Mouse (Mus musculus) regulatory T cell (primary cell): ENCODE measurements around the gene Rimbp2.
"Not testable (repeated sequence)": the region's sequence is repeated elsewhere in the genome, so short reads cannot be mapped to it uniquely, and the experiment has no call there.

ENCODE experiments used
- in situ Hi-C: fragments of 300-600 bp; cut with MboI, MseI; formaldehyde crosslinking; loops from one replicate; pipeline ENCODE4 v1.15.1; 2025; ENCODE audit warnings: high pct_unique_total_duplicates

The Rimbp2 gene

DNA sequence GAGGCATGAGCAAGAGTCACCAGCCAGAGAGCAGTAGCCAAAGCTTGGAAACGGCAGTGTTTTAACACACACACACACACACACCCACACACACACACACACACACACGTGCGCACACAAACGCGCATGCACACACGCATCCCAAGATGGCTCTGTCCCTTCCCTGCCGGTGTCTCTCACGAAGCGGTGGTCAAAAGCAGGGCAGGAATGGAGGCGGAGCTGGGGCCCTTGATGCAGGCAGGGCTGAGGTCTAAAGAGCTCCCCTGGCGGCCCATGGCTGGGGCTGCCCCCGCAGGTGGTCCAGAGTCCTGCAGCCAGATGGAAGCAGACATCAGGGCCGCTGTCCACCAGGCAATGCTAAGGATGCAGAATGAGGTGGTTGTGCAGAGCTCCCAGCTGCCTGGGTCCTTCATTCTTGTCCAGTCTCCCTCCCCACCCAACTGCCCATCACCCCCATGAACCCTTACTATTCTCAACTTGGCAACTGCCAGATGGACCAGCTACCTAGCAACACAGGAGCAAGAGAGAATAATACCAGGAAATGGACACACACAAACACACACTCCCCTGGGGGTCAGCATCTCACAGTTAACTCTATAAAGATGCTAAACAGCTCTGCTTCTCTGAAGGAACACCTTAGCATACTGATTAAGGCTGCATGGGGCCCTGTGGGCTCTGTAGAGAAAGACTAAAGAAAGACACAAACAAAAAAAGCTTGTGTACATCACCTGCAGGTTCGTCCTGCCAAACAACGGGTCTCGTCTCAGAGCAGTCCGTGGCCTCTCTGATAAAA is at the start of gene Rimbp2:
Gene Rimbp2, minus strand, starts transcription at position 209 of the 793 bp plus-strand sequence.
- in situ Hi-C loops, result no loop called here

DNA sequence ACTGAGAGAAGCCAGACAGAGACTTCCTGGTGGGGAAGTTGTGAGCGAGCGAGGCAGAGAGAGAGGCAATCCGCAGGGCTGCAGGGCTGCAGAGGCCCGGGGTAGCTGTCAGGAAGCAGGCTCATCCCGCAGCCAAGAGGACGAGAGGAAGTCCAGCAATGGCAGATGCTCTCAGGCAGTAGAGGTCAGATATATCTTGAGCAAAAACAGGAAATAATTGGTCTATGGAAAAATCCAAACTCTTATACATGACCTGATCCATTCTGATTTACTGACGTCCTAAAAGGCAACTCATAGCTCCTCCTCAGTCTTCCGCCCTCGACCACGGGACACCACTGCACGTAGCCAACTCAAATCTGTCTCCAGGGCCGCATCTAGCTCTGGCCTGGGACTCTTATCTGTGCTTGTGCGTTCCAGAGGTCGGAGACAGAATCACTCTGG is 49.3 kb upstream of the Rimbp2 start:
- in situ Hi-C loops, result loop anchor here (10.0 to 25.0 kb wide), 3 partner anchors 935 to 1260 kb away; partner anchors contain the start of genes Sbds, Tyw1 and Vkorc1l1

DNA sequence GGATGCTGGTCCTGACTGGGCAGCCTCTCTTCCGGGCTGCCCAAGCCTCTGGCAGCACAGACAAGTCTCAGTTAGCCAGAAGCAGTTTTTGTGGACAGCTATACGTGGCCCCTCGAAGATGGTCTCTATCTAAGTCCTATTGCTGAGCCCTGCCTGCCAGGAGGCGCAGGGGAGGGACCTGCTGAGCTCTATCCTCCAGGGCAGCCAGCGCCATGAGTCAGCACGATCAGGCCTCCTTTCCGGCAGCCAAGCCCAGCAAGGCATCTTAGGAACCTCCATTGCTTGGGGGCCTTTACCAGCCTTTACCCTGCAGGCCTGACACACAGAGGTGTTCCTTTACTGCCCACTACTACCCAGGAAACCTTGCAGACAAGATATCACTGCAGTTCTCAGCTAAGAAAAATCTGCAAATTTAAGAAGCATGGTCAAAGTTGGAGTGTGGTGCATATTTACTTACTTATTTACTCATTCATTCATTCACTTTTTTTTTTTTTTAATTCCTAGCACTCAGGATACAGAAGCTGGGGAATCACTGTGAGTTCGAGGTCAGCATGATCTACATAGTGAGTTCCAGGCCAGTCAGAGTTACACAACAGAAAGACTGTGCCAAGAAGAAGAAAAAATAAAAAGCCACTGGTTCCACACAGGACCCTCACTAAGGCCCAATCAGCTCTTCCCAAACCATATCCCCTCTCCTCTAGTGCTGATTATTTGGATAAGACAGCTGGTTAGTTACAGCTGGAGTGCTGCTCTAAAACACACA is 47.6 kb upstream of the Rimbp2 start:
- in situ Hi-C loops, result loop anchor here (10.0 to 25.0 kb wide), 3 partner anchors 936 to 1261 kb away; partner anchors contain the start of genes Sbds, Tyw1 and Vkorc1l1

DNA sequence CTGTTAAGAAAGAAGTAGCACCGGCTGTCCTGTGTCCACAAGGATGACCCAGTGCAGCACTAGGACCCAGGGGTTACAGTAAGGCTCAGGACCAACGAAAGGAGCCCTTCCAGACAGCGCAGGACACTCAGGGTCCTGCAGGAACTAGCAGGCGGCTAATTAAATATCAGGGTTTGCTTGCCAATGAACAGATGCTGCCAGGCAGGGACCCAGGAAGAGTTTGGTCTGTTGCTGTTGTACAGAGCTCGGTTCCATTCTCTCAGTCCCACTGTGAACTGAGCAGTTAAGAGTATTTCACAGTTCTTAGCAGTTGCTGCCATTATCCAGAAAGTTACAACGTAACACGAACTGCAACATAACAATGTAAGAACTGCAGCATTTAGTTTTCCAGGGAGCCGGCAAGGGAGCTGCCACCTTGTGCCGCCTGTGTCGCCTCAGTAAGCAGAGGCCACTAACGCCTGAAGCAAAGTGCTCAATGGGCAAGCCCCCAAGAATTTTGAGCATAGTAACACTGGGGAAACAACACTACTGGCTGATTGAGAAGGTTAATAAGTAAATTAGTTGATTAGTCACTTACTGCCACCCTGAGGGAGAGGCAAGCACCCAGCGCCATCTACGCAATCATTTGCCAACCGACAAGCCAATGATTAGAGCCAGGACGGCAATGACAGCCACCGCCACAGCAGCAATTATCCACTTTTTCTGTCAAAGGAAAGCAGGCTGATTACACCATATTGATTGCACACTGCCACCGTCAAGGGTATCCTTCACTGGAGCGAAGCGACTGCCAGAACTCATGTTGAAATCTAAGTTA is 34.1 kb upstream of the Rimbp2 start:
- in situ Hi-C loops, result no loop called here

DNA sequence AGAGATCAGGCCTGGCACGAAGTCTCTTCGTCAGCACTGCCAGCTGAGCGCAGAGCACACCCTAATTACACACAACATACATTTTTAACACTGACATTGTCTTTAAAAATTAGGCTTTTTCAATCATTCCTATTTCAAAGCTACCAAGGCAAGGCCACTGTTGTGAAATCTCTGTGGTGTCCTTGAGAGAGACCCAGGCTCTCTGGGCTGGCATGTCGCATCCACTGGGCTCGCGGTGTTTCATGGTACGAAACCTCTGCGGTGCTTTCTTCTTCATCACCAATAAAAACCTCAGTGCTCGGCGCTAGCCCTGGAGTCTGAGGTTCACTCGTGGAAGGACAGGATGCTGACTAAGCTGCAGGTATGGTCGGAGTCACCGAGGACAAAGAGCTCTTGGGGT is 32.7 kb upstream of the Rimbp2 start:
- in situ Hi-C loops, result no loop called here

DNA sequence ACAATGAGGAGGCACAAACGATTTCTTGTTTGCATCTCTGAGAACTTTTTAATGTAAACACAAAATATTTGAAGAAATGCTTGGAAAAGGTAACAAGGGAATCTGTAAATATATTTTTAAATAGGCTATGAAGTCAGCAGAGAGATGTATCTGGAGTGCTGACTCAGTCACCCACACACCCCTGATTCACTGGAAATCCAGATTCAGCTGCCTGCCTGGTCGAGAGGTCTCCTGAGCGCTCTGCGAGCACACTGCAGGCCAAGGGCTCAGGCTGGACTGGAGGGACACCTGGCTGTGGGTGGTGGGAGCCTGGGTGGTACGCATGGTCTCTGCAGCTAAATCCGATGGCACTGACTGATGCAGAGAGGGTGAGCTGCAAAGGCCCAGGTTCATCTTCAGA is 31.2 kb upstream of the Rimbp2 start:
- in situ Hi-C loops, result no loop called here

DNA sequence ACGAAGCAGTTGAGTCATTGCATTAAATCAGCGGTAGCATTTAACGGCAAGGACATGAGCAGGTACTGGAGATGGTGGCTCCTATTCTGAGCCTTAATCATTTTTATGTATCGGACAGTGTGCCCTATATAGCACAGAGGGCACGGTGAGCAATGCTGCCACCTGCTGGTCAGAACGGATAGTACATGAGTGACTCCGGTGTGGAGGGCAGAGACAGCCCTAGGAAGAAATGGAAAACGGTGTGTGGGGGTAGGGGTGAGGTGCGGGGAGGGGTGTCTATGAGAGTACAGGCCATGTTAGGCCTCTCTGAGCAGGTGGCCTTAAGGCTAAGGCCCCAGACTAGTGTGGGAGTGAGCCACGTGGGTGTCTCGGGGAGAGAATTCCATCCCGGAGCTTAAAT is 28.3 kb upstream of the Rimbp2 start:
- in situ Hi-C loops, result no loop called here

DNA sequence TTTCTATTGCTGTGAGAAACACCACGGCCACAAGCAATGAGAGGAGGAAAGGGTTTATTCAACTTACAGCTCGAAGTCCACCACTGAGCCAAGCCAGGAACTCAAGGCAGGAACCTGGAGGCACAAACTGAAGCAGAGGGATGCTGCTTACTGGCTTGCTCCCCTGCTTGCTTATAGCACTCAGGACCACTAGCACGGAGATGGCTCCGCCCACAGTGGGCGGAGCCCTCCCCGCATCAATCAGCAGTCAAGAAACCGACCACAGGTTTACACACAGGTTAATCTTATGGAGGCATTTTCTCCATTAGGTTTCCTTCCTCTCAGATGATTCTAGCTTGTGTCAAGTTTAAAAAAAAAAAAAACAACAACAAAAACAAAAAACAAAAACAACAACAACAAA is 27.6 kb upstream of the Rimbp2 start:
- in situ Hi-C loops, result no loop called here

DNA sequence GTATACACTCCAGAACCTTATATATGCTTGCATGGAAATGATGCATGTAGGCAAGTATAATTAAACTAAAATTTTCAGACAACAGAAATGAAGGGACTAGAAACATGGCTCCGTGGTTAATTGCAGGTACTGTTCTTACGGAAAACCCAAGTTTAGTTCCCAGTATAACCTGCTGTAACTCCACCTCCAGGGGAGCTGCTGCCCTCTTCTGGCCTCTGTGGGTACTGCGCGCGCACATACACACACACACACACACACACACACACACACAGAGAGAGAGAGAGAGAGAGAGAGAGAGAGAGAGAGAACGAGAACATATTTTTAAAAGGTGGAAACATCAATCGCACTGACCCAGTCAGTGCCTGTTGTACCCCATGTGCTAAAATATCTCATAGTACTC is 25.7 kb upstream of the Rimbp2 start:
- in situ Hi-C loops, result no loop called here

DNA sequence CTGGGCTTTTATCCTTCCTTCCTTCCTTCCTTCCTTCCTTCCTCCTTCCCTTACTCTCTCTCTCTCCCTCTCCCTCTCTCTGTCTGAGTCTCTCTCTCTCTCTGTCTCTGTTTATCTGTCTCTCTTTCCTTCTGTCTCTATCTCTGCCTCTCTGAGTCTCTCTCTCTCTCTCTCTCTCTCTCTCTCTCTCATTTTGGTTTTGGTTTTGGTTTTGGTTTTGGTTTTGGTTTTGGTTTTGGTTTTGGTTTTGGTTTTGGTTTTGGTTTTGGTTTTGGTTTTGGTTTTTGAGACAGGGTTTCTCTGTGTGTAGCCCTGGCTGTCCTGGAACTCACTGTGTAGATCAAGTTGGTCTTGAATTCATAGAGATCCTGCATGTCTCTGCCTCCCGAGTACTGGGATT is 24.2 kb upstream of the Rimbp2 start:
- in situ Hi-C loops, result not testable (repeated sequence)

DNA sequence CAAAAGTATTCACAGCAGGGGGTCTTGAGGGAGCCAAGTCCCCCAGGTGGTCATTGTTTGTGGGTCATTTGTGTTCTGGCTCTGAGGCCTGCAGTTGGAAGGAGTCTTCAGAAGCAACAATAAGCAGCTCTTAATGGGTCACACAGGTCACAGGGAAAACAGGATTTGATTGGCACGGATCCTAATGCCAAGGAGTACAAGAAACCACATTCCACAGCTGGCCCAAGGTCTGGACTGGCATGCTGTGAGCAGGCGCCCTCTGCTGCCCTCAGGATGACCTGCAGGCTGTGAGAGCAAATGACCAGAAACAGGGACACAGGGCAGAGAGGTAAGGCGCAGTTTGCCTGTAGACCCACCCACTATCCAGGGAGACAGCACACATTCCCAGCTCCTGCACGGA is 23.0 kb upstream of the Rimbp2 start:
- in situ Hi-C loops, result no loop called here

DNA sequence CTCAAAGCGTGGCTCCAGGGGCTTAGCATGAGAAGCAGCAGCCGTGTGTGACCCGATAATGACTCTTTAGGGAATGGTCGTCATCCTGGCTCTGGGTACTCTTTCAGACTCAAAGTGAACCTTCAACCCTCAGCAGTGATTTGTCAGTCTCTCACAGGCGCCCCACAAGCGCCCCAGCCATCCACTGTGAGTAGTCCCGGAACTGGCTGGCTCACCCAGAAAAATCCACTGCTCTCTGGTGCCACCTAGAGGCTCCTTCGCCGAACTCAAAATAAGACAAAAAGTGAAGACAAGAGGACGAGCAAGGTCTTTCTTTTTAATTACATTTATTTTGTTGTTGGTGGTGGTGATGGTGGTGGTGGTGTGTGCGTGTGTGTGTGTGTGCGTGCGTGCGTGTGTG is 18.0 kb upstream of the Rimbp2 start:
- in situ Hi-C loops, result no loop called here

DNA sequence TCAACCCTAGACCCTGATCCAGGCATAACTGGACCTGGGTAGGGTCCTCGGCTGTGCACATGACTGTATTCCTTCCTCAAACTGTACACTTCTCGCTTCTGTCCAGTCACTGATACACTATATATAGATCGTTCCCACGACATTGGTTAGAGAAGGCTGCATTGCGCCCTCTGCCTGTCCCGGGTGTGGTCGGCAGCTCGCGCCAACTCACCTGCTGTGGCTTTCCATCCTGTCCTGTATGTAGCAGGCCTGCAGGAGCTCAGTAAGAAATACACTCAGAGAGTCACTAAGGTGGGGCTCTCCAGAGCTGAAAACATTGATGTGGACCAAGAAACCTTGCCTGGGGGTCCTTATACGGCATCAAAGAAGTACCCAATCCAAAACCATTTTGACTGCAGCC is 17.6 kb upstream of the Rimbp2 start:
- in situ Hi-C loops, result no loop called here

DNA sequence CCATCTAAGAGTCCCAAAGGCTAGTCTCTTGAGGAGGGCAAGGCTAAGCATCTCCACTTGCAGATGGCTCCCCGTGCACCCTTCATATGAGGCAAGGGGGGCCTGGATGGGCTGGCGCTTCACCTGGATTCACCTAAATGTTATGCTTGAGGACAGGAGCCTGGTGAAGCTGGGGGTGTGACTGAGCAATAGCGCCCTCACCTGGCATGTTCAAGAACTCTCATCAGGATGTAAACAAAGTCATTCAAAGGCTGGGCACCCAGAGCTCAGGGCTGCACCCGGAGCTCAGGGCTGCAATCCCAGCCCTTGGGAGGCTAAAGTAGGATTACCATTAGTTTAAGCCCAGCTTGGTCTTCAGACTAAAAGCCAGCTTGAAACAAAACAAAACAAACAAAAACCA is 11.1 kb upstream of the Rimbp2 start:
- in situ Hi-C loops, result no loop called here

DNA sequence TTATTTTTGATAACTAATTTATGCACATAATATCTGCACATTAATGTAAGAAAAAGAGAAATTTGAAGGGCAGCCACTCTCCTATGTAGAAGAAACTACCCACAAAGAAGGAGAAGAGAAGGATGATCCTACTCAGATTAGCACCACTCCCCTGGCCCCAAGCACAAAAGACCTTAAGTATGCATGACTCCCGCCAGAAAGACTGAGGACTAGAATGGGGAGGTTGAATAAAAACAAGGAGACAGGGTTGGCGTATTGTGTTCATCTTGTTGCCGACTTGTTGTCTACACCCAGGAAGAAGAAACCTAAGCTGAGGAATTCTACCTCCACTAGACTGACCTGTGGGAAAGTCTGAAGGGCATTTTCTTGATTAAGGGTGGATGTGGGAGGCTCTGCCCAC is 5.6 kb upstream of the Rimbp2 start:
- in situ Hi-C loops, result no loop called here

DNA sequence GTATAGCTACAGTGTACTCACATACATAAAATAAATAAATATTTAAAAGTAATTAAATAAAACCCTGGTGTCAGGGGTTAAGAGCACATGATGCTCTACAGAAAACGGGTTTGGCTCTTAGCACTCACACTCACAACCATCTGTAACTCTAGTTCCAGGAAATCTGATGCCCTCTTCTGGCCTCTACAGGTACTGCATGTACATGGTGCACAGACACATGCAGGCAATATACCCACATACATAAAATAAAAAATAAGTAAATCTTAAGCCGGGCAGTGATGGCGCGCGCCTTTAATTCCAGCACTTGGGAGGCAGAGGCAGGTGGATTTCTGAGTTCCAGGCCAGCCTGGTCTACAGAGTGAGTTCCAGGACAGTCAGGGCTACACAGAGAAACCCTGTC is 1.1 kb upstream of the Rimbp2 start:
- in situ Hi-C loops, result not testable (repeated sequence)

DNA sequence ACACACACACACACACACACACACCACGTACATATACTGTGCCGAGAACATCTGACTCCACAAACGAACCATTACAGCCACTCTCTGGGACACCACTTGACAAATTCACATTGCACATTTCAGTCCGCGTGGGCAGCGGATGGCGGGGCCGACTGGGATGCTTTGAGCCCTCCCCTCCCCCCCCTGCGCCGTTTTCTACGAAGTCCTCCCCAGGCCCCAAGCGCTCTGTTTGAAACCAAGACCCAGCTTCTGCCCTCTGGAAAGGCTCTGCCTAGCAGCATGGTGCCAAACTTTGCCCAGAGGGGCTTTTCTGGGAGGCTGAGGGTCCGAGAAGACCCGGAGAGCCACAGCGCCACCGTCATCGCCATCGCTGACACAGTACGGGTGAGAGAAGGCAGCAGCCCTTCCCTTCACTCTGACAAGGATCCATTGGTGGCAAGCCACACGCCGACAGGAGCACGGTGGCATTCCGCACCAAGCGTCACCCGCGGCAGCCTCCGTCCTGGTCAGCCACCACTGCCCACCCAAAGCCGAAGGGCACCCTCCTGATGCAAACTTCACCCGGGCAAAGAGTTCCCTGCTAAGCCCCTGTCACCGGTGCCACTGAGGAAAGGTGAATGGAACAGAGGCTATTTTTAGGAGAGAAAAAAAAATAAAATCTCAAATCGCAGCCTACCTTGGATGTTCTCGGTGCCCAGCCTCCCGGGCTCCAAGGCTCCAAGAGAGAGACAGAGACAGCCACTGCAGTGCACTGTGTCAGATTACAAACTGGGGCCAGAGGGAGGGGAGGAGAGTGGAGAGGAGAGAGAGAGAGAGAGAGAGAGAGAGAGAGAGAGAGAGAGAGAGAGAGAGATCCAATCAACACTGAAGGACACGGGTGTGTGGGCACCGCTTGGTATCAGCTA is 743 bp downstream of the Rimbp2 start:
- in situ Hi-C loops, result no loop called here

DNA sequence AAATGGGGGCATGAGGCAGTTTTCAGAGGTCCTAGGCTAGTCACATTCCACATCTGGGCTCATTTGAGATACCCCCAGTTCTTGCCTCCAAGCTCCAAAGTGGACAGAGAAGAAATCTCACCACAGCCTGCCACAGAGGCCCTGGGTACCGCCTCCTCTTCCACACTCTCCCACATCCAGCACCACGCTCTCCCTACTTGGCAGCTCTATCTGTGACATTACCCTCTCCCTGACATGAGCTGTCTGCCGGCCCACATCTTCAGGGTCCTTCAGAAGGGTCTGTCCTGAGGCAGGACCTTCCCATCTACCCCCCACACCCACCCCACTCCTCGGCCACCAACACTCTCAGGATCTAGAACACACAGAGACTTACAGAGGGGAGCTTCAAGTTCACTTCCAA is 1.8 kb downstream of the Rimbp2 start:
- in situ Hi-C loops, result no loop called here

DNA sequence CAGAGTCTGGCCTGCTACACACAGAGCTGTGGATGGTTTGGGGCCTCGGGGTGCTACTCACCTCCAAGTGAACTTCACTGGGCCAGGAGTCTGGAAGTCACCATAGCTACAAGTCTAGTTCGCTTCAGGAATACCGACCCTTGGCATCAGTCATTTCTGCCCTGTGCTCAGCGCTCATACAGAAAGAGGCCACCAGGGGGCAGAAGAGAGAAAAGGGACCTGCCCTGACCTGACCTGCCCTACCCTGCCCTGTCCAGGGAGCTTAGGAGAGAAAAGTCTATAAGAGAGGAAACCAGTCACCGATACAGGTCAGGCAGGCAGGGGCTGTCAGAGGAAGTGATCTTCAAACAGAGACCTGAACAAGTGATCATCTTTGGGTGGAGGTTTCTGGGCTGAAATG is 6.2 kb downstream of the Rimbp2 start:
- in situ Hi-C loops, result no loop called here

DNA sequence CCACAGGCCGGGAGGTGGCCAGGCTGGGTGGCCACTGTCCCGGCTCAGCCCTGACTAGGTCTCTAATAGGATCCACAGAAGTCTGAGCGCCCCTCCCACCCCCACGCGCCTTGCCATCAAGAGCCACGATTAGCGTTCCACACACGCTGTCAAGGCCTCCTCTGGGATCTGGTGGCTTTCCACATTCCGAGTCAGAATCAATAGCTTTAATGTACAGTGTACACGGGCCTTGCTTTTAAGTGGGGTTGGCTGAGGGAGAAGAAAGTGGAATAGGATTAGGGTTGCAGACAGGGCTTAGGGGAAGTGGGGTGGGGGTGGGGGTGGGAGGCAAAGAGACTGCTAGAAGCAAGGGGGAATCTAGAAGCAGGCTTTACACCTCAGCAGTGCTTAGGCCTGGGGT is 12.8 kb downstream of the Rimbp2 start:
- in situ Hi-C loops, result no loop called here

DNA sequence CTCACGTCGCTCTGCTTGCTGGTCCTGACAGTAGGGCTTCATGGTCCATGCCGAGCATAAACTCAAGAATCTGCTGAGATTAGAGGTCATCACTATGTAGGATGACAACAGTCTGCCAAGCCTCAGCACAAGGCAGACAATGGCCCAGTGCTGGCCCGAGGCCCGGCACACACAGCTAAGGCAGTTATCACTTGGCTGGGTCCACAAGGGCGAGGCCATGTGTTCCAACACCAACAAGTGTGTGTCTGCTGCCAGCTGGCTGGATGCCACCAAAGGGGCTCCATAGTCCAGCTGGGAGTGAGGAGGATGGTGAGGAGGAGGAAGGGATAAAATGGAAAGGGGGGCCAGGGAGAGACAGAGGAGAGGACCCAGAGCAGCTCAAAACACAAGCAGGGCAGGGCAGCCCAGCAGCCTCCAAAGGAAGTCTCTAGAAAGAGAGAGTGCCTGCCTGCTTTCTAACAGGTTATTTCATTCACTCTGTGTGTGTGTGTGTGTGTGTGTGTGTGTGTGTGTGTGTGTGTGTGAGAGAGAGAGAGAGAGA is 17.9 kb downstream of the Rimbp2 start:
- in situ Hi-C loops, result no loop called here
